Mouse (Mus musculus): Measurements from ENCODE around the gene Tenm2.

Tenm2 gene

DNA sequence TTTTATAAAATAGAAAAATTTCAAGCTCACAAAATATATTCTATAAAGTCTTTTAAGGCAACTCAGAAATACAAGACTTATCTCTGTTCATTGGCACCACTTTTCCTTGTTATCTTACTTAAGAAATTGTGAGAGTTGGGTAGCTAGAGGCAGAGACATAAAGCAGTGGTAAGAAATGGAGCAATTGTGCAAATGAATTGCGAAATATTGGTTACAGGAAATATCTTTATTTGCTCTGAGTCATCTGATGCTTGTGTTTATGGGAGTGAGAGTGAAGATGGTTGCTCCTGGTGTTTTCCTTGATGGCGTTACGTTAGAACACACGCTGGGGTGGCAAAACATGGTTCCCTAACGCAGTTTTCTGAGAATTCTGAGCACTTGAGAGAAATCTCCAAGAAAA, 156.4 kb downstream of the Tenm2 start:
- no peak for DNase-seq

DNA sequence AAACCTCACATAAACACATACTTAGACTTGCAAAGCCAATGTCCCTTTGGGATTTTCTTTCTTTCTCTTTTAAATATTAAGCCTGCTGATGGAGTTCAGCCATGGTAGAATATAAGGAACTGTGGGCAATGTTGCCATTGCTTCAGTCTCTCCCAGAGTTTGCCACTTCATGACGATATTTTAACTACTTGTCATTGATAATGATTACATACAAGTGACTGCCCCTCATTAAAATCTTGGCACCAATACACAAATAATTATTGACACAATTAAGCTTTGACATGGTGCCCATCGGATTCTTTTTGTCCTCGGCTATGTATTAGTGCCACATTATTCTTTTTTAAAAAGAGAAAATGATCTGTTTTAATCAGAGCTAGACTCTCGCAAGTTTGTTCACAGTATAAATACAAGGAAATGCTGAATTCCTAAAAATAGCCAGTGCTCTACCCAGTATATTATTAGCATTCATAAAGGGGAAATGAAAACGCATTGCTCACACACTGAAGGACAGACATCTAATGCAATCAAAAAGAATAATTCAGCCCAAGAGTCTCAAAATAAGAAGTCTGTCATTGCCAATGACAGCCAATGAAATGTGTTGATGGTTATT, 158.7 kb downstream of the Tenm2 start:
- no peak for DNase-seq

DNA sequence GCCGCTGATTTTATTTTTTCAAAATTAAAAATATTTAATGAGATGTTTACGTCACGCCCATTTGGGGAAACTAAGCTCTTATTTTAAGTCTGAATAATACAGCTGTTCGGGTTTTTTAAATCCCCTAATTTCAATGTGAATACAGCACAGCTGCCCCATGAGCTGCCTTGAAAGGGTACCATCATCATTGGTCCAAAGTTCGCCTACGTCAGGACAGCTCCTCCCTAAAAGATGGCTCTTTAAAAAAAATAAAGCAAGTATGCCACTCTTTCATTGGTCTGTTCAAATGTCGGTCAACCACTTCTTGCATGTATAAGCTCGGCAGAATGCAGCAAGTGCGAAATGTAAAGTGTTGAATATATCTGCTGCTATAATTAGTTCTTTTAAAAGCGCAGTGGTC, 160.4 kb downstream of the Tenm2 start:
- no peak for DNase-seq

DNA sequence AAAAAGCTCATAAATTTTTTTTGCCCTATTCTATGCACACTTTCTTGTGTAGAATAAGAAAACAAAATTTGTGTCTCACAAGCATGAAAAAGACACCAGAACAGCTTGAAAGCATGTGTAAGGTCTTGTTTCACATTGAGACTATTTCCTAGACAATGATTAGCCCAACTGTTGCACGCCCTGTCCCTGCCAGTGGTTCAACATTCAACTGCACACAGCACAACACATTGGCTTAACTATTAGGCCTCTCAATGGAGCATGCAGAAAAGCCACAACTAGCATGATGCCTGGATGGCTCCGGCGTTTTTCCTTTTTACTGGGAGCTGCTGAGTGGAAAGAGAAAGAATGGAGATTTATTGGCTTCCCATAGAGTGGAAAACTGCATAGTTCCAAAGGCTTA, 170.3 kb downstream of the Tenm2 start:
- no peak for DNase-seq

DNA sequence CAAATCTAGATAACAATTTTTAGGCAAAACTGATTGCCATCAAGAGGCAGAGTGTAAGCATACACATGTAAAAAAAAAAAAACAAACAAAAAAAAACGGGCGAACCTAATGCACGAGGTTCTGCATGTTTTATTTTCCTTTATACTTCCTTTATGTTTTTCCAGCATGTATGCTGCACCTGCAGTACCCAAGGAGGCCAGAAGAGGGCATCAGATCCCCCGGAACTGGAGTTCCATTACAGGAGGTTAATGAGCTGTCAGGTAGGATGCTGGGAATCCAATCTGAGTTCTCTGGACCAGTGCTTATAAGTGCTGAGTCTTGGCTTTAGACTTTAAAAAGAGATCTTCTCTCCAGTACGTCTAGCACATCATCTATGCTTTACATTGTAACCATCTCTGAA, 189.1 kb downstream of the Tenm2 start:
- no peak for DNase-seq

DNA sequence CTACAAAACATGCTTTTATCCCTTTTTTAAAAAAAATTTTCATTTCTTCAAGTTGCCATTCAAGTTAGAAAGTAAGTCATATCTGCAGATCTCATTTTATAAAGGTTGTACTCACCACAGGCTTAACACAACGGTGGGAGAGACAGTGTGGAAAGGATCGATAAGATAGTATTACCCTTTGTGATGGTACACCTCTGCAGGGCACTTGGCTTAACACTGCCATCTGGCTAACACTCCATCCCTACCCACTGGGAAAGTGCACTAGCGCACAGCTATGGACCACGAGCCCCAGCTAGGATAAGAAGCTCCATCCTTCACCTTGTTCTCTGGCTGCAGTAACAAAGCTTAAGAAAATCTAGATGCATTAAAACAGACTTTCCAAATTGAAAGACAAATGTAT, 194.5 kb downstream of the Tenm2 start:
- DNase-seq, result no peak

DNA sequence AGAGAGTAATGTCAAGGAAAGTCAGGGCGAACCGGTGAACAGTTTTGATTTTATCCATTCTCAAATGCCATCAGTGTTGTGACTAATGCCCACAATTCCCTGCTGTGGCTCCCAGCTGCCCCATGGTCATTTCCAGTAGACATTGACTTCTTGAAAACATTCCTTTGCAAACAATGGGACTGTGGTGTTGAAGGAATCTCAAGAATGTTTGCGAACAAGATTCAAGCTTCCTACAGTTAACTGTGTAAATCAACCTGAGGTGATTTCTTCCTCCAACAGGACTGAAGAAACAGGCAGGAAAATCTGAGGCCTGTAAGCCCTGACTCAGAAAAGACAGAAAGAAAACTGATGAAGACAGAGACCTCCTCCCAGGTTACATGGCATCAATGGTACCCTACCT, 196.5 kb downstream of the Tenm2 start:
- no peak for DNase-seq

DNA sequence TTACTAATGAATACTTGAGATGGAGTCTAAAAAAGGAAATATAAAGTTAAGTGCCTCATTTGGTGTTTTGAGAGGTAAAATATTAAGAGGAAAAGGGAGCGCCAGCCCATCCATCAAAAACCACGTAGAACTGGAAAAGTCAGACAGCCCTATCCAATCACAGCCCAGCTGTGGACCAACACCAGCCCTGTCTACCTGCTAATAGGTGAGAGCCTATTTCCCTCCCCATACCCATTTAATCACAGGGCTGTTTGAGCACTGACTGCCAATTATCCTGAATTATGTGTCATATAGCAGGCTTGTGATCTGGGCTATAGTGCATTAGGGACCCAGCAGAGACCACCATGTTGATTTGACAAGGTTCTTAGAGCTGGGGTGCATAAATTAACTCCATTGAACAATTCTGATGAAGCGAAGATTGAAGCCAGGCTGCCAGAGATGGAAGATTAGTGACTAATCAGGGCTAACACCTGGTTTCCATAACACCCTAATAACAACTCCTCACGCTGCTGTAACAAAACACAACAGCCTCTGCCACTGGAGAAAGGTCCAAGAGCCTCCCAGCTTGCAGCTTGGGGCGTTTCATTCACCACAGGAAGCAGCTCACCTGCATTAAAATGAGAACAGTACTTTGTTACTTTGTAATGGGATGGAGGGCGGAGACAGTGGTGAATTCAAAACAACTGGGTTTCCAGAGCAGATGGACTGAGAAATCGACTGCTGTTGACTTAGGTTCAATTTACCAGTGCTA, 204.3 kb downstream of the Tenm2 start:
- no peak for DNase-seq

DNA sequence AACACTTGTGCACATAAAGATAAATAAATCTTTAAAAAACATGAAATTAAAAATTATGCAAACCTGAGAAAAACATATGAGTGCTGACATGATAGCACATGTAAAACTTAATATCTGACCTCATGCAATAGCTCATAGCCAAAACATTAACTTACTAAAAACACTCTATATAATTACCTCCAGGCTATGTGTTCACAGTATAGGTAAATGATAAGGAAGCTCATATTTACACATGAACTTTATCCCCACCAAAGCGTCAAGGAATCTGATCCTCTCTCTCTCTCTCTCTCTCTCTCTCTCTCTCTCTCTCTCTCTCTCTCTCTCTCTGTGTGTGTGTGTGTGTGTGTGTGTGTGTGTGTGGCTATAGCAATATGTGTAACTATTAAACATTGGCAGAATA, 223.9 kb downstream of the Tenm2 start:
- no peak for DNase-seq

DNA sequence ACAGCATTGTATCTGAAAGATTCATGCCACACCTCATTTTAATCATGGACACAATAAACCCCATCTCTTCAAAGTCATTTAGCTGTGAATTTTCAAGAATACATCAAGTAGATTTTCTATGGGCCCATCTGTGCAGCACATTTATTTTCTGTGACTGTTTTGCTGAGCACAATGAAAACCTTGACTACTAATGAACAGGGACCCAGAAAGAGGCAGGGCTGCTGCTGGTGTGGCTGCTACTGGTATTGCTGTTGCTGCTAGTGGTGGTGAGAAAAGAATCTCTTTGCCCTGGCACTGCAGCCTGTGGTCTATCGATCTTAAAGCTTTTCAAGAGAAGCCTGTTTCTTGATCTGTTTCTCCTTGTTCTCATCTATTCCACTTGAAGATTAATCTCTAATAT, 226.5 kb downstream of the Tenm2 start:
- DNase-seq, result no peak

DNA sequence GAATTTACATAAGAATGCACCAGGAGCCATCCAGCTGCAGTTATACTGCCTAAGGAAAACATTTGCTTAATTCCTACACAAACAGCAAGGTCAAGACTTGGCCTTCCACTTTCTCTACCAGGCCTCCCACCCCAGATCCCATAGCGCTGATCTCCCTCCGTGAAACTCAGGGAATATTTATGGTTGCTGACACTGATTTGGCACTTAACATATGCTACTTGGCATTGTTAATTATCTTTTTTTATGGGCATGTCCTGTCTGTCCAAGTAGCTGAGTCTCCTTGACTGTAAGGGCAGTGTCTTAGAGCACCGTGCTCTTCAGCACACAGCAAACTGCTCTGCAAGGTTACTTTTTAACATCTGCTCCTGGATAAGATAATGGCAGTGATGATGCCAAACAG, 238.1 kb downstream of the Tenm2 start:
- no peak for DNase-seq

DNA sequence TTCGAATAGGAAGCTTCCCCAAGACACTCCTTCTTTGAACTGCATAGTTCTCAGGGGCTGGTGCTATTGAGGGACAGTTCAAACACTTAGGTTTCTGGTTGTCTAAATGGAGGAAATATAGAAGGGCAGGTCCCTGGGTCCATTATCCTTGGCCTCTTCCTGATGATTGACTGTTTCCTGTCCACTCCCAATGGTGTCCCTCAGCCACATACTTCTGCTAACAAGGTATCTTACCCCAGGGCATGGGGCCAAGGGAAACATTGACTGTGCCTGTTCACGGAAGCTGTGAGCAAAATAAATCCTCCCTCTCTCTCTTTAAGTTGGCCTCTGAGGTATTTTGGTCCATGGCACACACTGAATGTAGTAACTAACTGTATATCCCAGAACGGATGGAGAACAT, 244.9 kb downstream of the Tenm2 start:
- peak; percentile 81 for DNase-seq

DNA sequence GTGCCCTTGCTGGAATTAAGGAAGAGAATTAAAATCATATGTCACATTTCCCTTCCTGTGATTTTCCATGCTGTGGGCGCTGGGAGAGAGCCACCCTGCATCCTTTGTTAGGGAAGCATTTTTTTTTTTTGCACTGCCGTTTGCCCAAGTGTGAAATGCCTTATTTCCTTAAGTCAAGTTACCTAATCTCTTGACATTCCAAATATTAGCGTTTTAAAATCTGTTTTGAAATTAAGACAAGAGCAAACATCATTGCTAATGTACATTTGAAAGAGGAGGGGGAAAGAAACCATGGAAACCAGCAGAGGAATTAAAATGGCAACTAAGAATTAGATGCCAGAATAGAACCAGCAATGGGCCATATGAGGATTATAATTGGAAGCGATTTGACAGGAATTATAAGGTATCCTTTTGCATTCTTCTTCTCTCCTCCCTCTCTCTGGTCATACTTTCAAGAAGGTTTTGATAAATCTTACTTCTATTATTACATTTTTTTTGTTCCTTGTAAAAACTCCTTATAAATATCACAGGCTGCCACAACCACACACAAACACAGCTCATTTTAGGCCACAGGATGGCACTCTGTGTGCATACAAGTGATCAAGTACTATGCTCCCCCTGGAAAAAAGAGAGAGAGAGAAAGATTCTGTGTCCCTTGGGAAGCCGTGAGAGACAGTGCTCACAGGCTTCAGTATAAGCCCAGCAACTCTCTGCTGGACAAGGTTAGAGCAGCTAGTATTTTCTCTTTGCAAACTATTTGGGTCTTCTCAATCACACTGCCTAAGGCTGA, 246.8 kb downstream of the Tenm2 start:
- DNase-seq, result no peak

DNA sequence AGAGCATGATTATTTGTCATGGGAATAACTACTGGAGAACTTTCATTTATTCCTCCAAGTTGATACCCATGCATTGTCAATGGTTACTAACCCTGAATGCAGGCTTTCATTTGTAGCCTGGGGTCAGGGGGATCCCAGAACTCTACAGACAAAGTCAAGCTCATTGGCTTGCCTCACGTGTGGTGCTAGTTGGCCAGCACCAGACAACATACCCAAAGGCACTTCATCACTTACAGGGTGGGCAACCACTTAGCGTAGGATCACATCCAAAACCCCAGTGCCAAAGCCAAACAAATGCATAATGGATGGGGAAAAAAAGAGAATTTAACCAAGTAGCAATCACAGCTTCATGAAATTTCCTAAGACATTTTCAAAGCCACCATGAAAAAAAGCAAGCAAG, 261.6 kb downstream of the Tenm2 start:
- no peak for DNase-seq

DNA sequence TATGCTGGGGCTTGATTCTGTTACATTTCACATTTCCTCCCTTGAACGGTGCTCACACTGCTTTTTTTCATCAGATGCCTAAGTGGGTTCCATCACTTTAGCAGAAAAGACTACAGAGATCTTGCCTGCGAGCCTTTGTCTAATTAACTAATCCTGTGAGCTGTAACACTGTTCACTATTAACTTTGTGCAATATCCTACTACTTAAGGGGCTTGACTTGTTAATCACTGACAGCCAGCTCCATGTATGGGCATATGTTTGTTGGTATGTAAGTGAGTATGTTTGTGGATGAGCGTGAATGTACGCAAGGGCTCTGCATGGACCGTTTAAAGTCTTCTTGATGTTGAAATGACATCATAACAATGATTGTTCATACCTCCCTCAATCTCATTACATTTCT, 277.7 kb downstream of the Tenm2 start:
- DNase-seq, result no peak

DNA sequence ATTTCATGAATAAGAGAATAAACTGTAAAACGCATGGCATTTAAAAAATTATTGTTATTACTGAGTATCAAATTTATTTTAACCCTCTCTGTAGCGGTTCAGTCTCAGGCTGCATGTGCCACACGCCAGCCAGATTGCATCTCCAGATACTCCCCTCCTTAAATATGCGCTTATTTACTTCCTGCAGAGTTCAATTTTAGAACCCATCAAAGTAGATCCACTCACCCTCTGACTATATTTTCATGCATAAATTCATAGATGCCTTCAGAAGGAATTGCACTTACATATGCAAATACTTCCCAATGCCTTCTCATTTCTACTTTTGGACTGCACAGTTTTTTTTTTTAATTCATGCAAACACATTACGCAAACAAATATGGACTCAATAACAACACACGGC, 294.3 kb downstream of the Tenm2 start:
- no peak for DNase-seq

DNA sequence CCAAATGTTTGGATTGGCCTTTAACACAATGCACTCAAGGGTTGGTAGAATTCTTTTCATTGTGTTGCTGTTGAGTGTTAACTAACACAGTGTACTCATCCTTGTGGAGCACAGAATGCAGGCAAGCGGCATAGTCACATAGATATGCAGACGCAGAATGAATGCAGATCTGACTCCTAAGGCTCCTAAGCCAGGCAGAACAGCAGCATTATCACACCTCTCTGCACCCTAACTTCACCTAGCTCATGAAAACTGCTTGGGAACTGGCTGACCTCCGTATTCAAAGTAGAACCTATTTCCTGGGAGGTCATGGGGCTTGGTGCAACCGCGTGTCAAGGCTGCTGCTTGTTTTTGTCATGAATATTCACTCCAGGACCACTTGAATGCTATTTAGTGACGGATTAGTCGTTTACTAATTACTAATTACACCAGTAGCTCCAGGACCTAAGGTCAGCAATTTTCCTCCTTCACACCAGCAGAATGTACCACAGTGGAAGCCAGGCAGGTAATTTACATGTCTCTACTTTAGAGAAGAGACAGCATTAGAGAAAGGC, 295.1 kb downstream of the Tenm2 start:
- peak; percentile 60 for DNase-seq

DNA sequence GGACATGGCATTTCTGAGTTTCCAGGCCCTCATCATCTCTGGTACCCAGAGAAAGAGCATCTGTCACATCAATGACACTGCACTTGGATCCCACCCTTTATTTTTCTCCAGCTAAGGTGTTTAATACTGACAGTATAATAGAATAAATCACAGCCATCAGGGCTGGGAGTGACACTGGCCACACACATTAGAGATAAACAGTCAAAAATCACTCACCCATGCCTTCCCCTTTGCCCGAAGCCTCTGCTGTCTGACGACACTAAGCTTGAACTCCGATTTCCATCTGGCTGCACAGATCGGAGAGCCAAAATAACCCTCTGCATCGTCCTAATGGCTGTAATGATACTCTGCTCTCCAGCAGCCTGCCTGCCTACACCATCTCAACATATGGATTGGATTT, 305.9 kb downstream of the Tenm2 start:
- peak; percentile 41 for DNase-seq

DNA sequence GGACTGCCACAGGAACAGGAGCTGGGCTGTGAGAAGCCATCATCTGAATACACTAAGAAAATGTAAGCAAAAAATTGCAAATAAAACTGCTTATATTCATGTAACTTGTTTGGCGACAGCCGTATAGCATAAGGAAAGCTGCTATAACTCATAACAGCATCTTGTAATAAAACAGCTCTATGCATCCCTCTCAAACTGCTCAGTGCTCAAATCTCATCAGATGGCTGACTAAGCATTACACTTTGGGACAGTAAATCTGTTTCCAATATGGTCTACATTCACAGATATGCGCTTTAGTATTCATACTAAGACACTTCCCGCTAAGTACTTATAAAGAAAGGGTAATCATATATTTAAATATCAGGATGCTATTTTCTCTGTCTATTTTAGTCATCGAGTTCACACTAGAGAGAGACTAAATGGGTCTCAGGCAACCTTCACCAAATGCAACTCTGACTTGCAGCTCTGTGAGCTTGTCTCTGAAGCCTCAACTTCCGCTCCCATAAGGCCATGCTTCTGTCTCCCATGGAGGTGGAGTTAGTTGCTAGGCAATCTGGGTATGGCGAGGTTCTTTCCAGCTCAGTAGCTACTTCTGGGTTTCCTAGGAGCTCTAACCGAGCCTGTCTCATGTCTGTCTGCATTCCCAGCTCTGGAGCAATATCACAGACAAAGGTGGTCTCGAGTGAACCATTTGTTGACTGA, 308.9 kb downstream of the Tenm2 start:
- DNase-seq, result no peak

DNA sequence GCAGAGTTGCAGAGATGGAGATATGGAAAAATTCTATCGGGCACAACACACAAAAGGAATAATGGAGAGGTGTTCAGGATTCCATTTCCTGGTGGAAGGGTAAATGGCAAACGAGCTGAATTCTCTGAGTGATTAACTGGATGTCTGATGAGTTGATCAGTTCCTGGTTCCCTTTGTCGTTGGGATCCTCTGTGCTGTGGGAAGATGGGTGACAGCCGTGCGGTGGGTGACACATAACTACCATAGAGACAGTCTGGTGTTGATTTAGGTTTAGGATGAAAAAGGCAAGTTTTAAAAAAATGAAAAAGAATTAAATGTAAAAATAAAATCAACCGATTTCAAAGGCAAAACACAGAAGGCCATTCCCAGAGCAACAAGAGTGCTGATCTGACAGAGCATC, 316.5 kb downstream of the Tenm2 start:
- DNase-seq, result no peak

DNA sequence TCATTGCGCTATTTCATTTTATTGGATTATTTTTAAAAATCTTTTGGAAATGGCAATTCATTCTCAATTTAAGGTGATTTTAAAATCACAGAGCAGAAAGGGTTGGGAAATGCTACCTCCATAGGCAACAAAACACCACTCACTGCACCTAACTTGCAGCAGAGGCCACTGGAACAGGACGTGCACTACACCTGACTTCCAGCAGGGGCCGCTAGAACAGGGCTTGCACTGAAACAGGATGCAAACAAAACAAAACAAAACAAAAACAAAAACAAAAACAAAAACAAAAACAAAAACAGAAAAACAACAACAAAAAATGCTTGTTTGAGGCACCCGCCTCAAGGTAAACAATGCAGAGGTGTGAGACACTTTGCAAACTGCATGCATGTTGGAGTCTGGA, 324.4 kb downstream of the Tenm2 start:
- DNase-seq, result no peak

DNA sequence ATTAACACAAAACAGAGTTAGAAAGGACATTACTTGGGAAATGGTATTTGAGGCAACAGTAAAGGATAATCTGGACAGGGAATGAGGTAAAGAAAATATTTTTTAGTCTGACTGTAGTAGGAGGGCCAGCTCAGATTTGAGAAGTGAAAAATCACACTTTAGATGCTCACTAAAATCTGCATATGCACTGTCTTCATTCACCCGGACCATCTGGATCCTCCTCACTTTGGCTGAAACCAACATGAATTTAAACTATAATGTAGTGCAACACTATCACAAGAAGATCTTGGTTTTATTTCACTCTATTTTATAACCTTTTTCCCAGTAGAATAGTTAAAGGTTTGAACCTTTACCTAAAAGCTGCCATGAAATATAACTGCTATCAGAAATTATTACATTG, 326.7 kb downstream of the Tenm2 start:
- no peak for DNase-seq

DNA sequence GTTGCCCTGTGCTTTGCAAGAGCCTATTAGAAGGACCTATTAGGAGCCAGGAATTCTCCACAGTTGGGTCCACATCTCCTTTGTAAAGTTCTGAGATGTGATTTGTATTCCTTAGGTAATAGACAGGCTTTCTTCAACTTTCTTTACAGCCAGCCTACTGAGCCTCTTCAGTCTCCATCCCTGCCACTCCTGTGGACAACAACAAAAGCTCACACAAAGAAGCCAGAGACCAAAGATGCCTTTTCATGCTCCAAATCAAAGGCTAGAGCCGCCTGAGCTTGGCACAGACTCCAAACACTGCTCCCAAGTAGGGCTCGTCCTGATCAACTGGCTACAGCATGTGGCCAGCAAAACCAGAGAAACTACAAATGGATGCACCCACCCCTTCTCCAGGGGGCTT, 333.5 kb downstream of the Tenm2 start:
- DNase-seq, result no peak
